Mouse (Mus musculus) heart, adult 2 months (tissue): Measurements from ENCODE around the gene Rcn1. TPM values are rescaled to one million over a fixed set of nuclear protein-coding genes. Genes with fewer than 3 reads are reported as not detected.

Experiments
- DNase-seq, 2 experiments: peaks; one replicate each; pipeline ENCODE4 v3.0.0; 2021
- H3K27ac ChIP-seq: fragments of 200-600 bp; 2 replicates; pipeline ENCODE4 v1.8.1; 2022
- H3K27me3 ChIP-seq: fragments of 200-500 bp; 2 replicates; pipeline ENCODE4 v1.6.1; 2012; ENCODE audit warnings: mild to moderate bottlenecking, low read length, inconsistent platforms, mixed read lengths; ENCODE audit not compliant: control insufficient read depth, insufficient read depth
- H3K36me3 ChIP-seq: fragments of 200-500 bp; 2 replicates; pipeline ENCODE4 v1.6.1; 2012; ENCODE audit warnings: low read length, inconsistent platforms; ENCODE audit not compliant: control insufficient read depth, insufficient read depth
- H3K4me1 ChIP-seq: fragments of 200-500 bp; 2 replicates; pipeline ENCODE4 v1.6.1; 2011; ENCODE audit warnings: low read length; ENCODE audit not compliant: control insufficient read depth, insufficient read depth
- H3K4me3 ChIP-seq: fragments of 200-600 bp; 2 replicates; pipeline ENCODE4 v1.8.1; 2022
- H3K79me2 ChIP-seq: fragments of 200-500 bp; replicated peaks from 2 replicates; pipeline ENCODE4 v1.6.1; 2012; ENCODE audit warnings: mild to moderate bottlenecking, inconsistent platforms, low read length, moderate library complexity, mixed read lengths; ENCODE audit not compliant: control insufficient read depth, insufficient read depth
- H3K9ac ChIP-seq: fragments of 200-500 bp; 2 replicates; pipeline ENCODE4 v1.6.1; 2012; ENCODE audit warnings: low read depth, mild to moderate bottlenecking, control low read depth, inconsistent platforms, low read length, mixed read lengths
- CTCF ChIP-seq: fragments of 200-600 bp; IDR thresholded peaks from 2 replicates; pipeline ENCODE4 v1.8.1; 2022; ENCODE audit warnings: antibody characterized with exemption, mild to moderate bottlenecking, moderate library complexity
- EP300 ChIP-seq: fragments of 200-500 bp; IDR thresholded peaks from 2 replicates; pipeline ENCODE4 v1.6.1; 2011; ENCODE audit warnings: low read depth, low read length, control low read depth; ENCODE audit not compliant: insufficient read depth
- POLR2A ChIP-seq: fragments of 200-500 bp; IDR thresholded peaks from 2 replicates; pipeline ENCODE4 v1.6.1; 2011; ENCODE audit warnings: mild to moderate bottlenecking, low read depth, low read length, control low read depth; ENCODE audit not compliant: insufficient read depth
- WGBS: fragments of 180-500 bp; shearing (Covaris S2); methylation state at CpG from one replicate; pipeline ENCODE4 v1.1.7; 2018; 5-methylcytosine and 5-hydroxymethylcytosine counted together
- intact Hi-C: fragments of 180-260 bp; cut with DNase I; formaldehyde crosslinking; loops from one replicate; pipeline ENCODE4 v1.15.1; 2025
- long read RNA-seq: library from polyadenylated mRNA; stranded (forward); transcript quantifications from one replicate; pipeline ENCODE4 v2.0.0, GENCODE M21; 2021
- polyA plus RNA-seq: library from polyadenylated mRNA; depleted of rRNA; stranded (reverse); fragments of >200 nt; gene quantifications from 2 replicates; pipeline ENCODE4 v1.2.3, GENCODE M21; 2012; rRNA removed
- total RNA-seq, 2 experiments: library from RNA; stranded (reverse); gene quantifications; 2 replicates each; pipeline ENCODE4 v1.2.3; 2021

Gene Rcn1
- total RNA-seq (10 to 100 TPM; 20.7 to 21.4 TPM), polyA plus RNA-seq (6.9 and 14.5 TPM in 2 replicates)
- long read RNA-seq, transcript Rcn1-201 (6 exons, 2,720 nt), result major isoform, 39 of 40 reads
- long read RNA-seq, partial matches to known transcripts, result 0 of 40 reads
- long read RNA-seq, other reads (novel, unspliced or antisense), result 1 of 40 reads

DNA sequence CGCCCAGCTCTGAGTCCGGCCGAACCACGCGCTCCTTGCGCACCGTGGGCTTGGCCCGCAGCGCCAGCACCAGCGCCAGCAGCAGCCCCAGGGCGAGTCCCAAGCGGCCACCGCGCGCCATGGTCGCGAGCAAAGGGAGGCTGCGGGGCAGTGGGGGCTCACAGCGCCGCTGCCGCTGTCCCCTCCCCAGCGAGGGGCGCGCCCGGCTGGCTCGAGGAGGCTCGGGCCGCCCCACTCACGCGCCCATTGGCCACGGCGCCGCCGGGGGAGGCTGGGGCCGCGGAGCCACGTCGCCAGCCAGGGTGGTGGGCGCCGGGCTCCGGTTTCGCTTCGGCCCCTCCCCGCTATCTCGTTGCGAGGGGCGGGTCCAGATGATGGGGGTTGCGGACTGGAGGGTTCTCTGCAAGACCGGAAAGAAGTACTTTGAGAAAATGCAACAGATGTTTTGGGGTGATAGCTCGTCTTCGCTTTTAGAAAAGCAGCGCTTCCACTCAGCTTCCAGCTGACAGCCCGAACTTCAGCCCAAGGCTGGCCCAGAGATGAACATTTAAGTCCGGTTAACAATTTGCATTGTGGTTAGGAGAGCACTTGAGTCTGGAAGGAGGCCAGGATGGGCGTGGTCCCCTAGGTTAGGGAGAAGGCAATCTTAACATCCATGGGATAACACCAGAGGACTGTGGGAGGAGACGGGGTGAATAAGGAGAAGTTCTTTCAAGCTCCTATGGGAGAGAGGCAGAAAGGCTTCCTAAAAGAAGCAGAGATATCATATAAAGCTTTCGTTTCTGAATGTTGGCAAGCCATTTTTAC lies at the start of gene Rcn1:
Rcn1 (minus strand) TSS at position 235 of the 807 bp plus-strand sequence.
- TF ChIP-seq EP300 (no peak), CTCF (0 out of 2 replicates have a peak, but pooled peaks have one; percentile 19)
- Histone ChIP-seq H3K79me2 (no peaks in the 10 kb centered on the region), H3K4me1 (peaks cover 4% of the 10 kb centered on the region), H3K9ac (peak within 1 kb of the TSS; percentile 84), H3K27me3 (no peaks in the 10 kb centered on the region), H3K36me3 (no peaks in the 10 kb centered on the region), H3K4me3 (peak within 1 kb of the TSS; percentile 76), H3K27ac (peak within 1 kb of the TSS; percentile 88)
- DNase-seq, result peak; percentile 85
- intact Hi-C loops, result no loop called here
- WGBS, result under 1% methylated on average over 57 of the region's 57 CpGs

DNA sequence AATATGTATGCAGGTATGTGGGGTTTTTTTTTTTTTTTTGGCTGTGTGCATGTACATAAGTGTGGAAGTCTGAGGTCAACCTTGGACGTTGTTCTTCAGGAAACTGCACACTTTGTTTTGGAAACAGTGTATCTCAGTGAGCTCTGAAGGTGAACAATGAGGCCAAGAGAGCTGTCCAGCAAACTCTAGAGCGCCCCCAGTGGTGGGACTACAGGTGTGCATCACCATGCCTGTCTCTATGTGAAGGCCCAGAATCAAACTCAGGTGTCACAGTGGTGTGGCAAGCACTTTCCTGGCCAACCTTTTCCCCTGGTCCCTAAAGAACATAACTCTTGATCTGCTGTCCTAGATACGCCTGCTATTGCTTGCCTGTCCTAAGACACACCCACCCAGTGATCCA lies 45.0 kb upstream of the Rcn1 start:
- intact Hi-C loops, result no loop called here
- H3K36me3 ChIP-seq, result no peaks in the 10 kb centered on the region
- DNase-seq, result no peak
- no peak overlapping the region for H3K27ac ChIP-seq
- no peaks in the 10 kb centered on the region for H3K79me2 ChIP-seq
- no peak overlapping the region for H3K9ac ChIP-seq
- 33% methylated on average over 3 of the region's 3 CpGs for WGBS
- no peaks in the 10 kb centered on the region for H3K4me1 ChIP-seq
- H3K27me3 ChIP-seq, result no peaks in the 10 kb centered on the region
- TF ChIP-seq CTCF (peak; percentile 39), EP300 (no peak)
- H3K4me3 ChIP-seq, result no peak overlapping the region

DNA sequence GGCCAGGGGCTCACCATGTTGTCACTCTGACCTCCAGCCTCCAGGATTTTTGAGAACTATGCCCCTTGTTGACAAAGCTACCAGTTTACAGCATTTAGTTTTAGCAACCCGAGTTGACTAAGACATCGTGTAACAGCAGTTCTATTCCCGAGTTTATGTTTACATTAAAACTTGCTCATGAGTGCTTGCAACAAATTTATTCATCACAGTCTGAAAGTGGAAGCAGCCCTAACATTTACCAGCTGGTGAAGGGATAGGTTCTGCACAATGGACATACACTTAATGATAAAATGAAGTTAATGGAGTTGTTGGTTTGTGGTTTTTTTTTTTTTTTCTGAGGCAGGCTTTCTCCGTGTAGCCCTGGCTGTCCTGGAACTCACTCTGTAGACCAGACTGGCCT lies 39.9 kb upstream of the Rcn1 start:
- Histone ChIP-seq H3K4me3 (no peak overlapping the region), H3K79me2 (no peaks in the 10 kb centered on the region), H3K9ac (no peak overlapping the region), H3K36me3 (no peaks in the 10 kb centered on the region), H3K27me3 (no peaks in the 10 kb centered on the region), H3K4me1 (no peaks in the 10 kb centered on the region), H3K27ac (no peak overlapping the region)
- intact Hi-C loops, result no loop called here
- DNase-seq, result no peak
- TF ChIP-seq EP300 (no peak), CTCF (no peak), POLR2A (no peak)
- 70% methylated on average over 4 of the region's 4 CpGs for WGBS

DNA sequence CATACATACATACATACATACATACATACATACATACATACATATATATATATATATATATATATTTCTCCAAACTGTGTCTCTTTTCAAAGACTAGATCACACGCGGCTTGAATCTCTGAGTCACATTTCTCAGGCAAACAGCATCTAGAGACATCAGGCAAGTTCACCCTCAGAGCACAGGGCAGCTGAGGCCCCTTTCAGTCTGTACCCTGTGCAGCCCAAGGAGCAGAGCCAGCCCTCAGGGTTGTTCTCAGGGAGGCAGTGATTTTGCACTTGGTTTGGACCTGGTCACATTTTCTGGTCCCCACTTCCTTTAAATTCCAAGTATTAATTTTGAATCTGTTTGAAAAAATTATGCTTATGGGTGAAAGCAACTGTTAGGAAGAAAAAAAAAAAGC lies 39.4 kb upstream of the Rcn1 start:
- no peak for DNase-seq
- Histone ChIP-seq H3K9ac (no peak overlapping the region), H3K27ac (no peak overlapping the region), H3K4me3 (no peak overlapping the region), H3K27me3 (no peaks in the 10 kb centered on the region), H3K79me2 (no peaks in the 10 kb centered on the region), H3K36me3 (no peaks in the 10 kb centered on the region), H3K4me1 (no peaks in the 10 kb centered on the region)
- TF ChIP-seq CTCF (no peak), EP300 (no peak), POLR2A (no peak)
- intact Hi-C loops, result no loop called here
- WGBS, result 91% methylated on average over 2 of the region's 2 CpGs

DNA sequence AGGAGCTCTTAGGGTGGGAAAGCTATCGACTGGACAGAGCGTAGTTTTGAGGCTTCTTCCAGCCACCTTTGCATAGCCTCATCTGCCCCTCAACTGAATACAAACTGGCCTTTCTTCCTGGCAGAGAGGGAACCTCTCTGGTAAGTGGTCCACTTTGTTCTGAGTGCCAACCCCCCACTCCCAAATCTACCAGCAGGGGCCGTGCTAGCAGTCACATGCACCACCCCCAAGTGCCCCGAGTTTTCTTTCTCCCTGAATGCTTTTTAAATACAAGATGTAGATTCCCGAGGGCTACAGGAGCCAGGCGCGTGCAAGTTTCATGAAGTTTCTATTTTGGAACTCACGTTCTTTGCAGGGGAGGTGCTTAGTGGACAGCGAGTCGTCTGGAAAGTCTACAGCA lies 33.8 kb upstream of the Rcn1 start:
- WGBS, result 6% methylated on average over 10 of the region's 10 CpGs
- Histone ChIP-seq H3K27ac (no peak overlapping the region), H3K4me3 (no peak overlapping the region), H3K36me3 (no peaks in the 10 kb centered on the region), H3K27me3 (no peaks in the 10 kb centered on the region), H3K4me1 (no peaks in the 10 kb centered on the region), H3K9ac (no peak overlapping the region), H3K79me2 (no peaks in the 10 kb centered on the region)
- intact Hi-C loops, result no loop called here
- DNase-seq, result no peak
- TF ChIP-seq POLR2A (no peak), CTCF (no peak), EP300 (no peak)

DNA sequence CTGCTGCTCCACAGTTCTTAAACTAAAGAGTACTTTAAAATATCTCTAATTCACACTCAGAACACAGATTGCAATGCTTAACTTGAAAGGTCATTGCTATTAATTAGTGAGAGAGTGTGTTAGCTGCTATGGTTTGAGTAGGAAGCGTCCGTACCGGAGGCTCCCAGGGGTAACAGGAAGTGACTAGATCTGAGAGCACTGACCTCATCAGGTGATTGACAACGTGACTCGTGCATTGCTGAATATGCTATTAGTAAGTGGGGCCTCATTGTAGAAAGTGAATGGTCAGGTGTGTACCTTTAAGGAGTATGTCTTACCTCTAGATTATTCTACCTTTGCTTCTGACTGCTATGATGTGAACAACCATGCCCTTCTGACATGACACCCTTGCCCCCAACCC lies 31.3 kb upstream of the Rcn1 start:
- Histone ChIP-seq H3K4me1 (no peaks in the 10 kb centered on the region), H3K36me3 (no peaks in the 10 kb centered on the region), H3K4me3 (no peak overlapping the region), H3K27me3 (no peaks in the 10 kb centered on the region), H3K27ac (no peak overlapping the region), H3K79me2 (no peaks in the 10 kb centered on the region), H3K9ac (no peak overlapping the region)
- intact Hi-C loops, result no loop called here
- TF ChIP-seq POLR2A, result no peak
- no peak for TF ChIP-seq EP300
- no peak for TF ChIP-seq CTCF
- WGBS, result 56% methylated on average over 5 of the region's 5 CpGs
- DNase-seq, result no peak
